Mouse (Mus musculus): Measurements from ENCODE around the gene Uck1.

The Uck1 gene

DNA sequence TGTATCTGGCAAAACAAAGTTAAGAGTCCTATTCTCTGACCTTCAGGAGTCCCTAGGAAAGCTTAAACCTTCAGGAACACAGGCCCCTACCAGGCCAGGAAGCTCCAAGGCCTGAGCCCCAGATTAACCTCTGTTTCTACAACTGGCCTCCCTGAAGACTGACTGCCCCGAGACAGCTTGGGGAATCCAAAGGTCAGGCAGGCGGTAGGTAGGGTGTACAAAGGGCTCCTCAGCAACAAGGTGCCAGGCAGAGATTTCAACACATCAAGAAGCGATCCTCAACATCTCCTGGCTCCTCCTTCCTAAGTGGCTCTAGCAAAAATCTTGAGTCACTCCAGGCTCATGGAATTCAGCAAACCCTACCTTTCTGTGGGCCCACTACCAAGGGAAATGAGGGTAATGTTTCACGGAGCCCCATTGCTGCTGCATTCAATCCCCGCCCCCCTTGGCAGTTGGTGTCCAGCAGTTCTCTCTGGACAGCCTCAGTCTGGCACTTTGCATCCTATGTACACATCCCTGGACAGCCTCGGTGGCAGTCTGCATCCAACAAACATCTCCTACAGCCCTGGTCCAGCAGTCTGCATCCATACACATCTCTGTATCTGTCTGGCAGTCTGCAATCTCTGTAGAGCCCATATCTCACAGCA lies 949 bp downstream of the Uck1 start:
- no peak for DNase-seq

DNA sequence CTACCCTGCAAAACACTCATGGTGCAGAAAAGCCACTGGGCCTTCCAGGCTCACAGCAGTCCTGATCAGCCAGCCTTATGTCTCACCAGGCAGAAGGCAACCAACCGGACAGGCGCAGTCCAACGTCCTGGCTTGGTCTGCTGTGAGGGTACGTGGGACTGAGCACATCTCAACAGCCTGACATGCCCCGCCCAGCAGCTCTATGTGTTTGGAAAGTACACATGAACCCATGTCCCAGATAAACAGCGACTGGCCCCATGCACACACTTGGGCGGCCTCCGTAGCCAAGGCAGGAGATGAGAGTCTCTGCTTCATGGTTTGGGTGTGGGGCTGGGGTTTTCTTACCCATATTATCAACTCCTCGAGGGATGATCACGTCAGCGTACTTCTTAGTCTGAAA lies 3.7 kb downstream of the Uck1 start:
- peak; percentile 92 for DNase-seq

DNA sequence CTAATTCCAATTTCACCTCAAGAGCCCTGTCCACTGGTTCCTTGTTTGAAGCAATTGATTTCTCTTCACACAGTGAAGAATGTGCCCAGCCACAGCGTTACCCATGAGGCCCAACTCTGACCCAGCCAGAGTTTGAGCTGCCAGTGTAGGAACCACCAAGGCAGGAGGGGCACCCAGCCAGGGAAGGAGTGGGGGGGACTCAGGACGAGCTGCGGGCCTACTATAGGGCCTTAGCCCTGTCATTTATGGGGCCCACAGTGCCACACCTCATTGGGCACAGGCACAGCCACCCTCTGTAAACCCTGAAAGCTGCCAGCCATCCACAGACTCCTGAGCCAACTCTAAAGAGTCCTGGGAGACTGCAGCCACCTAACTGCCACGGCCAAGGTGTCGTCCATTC lies 5.4 kb downstream of the Uck1 start:
- no peak for DNase-seq

DNA sequence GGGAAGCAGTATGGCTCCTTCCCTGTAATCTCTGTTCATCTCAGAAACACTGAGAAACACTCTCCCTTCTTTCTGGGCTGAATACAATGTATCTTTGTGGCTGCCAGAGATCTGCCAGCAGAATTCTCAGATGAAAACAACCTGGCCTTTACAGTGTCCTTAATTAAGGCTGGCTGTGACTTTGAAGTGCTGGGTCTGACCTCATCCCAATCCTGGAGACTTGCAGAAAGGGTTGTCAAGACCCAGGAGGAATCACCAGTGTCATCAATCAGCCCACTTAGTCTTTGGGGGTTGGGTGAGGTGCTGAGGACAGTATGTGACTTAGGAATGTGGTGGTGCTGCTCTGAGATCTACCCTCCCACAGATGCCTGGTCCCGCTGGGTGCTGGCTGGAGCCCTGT lies 6.6 kb downstream of the Uck1 start:
- DNase-seq, result no peak

DNA sequence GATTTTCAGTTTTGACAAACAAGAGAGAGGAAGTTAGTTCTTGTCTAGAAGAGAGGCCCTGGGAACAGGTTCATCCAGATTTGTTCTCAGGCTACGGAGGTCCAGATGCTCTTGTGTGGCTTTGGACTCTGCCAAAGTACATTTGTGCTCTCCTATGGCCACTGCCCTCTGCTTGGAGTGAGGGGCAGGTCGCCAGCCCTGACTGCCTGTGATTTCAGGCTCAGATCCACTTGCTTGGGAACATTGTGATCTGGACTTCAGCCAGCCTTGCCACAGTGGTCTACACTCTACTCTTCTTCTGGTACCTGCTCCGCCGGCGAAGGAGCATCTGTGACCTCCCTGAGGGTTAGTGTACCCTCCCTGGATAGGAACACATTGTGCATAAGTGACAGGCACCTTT lies 7.3 kb downstream of the Uck1 start:
- DNase-seq, result peak; percentile 94

DNA sequence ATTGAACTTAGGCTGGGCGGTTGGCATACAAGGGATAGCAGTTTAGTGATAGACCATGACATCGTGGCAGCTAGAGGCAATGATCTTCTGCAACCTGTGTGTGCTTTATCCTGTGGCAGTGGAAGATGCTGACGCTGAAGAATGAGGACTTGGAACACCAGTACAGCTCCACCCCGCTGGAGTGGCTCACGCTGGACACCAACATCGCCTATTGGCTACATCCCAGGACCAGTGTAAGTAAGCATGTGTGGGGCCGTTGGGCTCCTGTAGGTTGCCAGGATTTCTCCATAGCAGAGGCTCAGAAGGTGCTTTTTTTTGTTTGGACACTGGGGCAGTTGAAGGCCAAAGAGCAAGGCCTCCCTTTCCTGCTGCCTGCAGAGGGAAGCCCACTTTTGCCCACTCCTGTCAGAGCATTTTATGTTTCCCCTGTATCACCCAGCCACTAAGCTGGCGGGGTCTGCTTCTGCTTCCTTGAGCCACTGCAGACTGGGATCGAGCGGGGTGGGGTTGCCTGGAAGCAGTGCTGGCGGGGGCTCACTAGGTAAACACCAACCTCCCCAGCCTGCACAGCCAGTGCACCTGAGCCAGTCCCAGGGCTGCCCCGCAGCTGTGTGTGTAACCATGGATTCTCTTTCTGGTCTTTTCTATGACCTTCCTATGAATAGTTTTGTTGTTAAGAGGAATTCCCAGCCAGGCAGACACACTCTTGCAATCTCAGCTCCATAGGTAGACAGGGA lies 8.0 kb downstream of the Uck1 start:
- DNase-seq, result peak; percentile 94

DNA sequence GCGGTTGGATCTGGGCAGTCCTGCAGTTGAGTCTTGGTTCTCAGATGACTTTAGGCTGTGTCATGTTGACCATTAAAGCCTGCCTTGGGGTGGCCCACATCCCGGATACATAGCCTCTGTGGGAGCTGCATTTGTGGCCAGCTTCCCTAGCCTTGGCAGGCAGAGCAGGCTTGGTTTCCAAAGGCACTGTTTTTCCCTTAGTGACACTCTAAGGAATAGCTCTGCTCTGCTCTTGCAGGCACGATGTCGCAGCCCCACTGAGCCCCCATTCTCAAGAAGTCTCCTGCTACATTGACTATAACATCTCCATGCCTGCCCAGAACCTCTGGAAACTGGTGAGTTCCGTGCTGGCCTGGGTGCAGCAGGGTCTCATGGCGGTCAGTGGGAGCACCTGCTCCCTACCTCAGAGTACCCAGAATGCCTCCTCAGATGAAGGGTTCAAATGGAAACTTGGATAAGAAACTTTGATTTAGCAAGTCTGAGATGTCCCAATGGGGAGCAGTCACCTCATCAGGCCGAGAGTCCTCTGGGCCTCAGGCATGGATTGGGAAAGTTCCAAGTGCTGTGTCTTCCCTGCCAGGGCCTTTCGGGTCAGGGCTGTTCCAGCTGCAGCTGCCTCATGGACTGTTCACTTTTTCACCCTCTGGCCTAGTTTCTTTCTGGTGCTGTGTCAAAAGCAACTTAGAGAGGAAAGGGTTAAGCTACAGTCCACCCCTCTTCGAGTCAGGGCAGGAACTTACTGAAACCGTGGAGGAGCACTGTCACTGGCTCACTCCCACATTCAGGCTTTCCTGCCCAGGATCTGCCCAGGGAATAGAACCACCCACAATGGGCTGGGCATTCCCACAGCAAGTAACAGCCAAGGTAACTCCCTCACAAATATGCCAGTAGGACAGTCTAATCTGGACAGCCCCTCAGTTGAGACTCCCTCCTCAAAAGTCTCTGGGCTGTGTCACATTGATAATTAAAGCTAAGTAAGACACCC lies 11.3 kb downstream of the Uck1 start:
- no peak for DNase-seq

DNA sequence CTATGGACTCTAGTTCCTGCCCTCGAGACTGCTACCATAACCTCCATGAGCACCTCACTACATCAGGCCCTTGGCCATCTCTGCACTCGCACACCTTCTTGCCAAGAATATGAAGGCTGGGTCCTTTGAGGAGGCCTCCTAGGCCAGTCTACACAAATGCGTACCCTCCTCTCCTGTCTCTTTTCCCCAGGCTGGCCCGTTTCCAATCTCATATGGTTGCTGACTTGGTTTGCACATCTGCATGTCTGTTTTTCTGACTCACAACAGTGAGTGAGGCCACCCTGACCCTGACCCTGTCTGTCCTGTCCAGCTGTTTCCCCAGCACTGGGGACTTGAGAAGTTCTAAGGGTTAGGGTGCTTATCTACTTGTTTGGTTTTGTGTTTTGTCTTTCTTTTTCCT lies 13.2 kb downstream of the Uck1 start:
- no peak for DNase-seq

DNA sequence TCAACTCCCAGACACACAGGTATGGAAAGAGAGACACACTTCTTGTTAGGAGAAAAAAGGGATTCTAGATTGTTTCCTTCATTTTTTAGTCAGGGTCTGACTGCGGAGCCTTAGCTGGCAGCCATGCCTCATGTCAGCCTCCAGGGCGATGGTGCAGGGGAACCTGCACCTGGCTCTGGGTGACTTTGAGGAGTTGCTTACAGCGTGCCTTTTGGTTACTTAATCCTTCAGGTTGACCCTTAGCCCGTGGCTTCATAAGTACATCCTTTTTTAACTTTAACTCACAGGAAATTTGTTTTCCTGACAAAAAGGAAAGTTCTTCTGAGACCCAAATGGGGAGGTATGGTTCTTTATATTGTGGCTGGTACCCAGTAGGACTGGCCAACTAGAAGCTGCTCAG lies 17.0 kb downstream of the Uck1 start:
- DNase-seq, result no peak

DNA sequence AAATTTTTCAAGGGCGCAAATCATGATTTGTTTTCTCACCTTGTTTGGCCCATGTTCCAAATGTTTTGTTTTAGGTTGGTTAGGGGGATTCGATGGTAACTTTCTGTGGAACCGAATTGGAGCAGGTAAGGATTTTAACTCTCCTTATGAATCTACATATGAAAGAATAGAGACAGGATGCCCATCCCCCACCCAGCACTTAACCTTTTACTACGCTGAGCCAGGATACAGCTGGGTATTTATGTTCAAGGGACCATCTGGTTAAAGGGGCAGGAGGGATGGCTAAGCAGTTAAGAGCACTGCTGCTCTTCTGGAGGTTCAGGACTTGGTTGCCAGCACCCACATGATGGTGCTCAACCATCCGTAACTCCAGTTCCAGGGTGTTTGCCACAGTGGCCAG lies 19.4 kb downstream of the Uck1 start:
- DNase-seq, result no peak

DNA sequence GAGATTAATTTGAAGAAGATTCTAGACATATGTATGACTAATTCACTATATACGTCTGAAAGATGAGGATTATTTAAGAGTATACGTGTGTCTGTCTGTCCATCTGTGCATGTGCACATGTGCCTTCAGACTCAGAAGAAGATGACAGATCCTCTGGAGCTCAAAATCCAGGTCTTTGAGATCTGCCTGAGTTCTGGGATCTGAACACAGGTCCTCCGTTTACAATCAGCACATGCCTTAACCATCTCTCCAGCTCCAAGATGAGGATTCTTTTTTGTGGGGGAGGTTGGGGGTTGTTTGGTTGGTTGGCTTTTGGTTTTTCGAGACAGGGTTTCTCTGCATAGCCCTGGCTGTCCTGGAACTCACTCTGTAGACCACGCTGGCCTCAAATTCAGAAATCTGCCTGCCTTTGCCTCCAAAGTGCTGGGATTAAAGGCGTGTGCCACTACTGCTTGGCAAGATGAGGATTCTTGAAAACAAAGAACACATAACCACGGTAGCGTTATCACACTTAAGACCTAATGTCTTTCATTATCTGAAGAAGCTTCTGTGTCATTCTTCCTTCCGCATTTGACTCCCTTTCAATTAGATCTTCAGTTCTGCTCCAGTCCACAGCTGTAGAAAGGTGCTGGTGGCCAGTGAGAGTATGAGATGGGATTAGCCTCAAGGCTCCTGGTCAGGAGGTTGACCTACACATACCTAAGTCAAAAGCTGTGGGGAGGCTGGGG lies 21.1 kb downstream of the Uck1 start:
- DNase-seq, result no peak

DNA sequence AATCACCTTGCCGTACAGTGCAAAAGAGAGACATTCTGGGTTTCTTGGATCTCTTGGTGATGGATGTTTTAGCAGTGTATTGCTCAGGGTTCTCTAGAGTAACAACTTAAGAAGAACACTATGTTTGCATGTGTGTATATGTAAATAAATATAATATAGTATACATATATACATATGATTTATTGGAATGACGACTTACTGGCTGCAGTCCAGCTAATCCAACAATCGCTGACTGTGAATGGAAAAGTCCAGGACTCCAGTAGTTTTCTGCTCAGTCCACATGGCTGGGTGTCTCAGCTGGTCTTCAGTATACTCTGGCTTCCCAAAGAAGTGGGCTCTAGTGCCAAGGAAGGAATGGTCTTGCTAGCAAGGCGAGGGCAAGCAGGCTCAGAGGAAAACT lies 22.4 kb downstream of the Uck1 start:
- DNase-seq, result no peak

DNA sequence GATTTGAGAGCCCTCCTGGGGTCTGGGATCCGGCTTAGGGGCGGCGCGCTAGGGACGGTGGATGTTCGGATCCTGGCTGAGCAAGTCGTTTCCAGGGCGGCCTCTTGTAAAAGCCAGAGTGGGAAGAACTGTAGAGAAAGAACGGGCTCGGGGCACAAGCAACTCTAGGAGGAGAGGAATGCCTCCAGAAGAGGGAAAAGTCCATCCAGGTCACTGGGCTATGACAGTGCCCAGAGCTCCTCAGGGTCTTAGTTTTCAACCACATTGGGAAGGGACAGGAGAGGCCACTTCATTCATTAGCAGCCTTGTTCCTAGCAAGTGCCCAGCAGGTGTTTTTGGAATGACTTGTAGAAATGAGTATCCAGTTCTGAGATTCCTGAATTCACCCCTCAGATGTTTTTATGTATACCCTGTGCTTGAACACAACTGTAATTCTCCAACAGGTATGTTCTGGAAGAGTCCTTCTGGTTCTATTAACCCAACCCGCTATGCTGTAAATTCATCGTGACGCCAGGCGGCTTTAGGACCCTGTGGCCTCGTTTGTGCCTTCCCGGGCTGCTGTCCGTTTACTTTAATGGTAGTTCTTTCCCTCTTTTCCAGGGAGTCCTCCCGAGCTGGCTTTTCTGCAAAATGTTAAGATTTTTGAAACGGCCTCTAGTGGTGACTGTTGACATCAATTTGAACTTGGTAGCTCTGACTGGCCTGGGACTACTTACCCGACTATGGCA lies 23.0 kb downstream of the Uck1 start:
- DNase-seq, result peak; percentile 95

DNA sequence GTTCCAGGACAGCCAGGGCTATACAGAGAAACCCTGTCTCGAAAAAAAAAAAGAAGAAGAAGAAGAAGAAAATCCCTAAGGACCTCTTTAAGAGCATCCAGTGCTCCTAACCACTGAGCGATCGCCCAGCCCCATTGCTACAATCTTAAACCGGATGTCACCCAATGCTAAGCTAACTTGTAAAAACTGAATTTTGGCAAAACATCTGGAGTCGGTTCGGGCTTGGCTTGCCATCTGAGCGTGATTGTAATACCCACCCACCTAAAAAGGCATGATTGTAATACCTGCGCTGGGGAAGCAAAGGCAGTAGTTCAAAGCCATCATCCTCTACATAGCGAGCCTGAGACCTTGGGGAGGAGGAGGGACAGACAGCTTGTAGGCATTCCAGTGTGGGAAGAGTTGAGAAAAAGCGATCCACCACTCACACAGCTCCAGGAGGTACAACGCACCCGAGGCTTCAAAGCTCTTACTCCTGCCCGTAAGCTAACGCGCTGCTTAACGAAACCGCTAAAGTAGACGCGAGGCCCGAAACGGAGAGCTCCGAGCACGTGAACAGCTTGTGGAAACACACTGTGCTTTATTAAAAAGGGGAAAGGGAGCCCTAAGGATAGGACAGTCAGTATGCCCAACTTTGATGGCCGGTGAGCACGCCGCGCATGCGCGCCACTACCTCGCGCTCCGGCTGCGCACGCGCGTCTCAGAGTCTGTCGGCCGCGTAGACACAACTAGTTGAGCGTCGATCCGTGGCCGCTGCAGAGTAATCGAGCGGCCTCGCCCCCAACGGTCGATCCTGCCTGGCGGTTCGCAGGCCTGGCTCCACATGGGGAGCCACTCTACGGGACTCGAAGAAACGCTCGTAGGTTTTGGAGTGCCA lies 23.8 kb downstream of the Uck1 start, which contains the start of gene Pomt1:
Gene Pomt1 (plus strand): TSS at position 705 of the 874 bp plus-strand sequence.
- peak; percentile 99 for DNase-seq

DNA sequence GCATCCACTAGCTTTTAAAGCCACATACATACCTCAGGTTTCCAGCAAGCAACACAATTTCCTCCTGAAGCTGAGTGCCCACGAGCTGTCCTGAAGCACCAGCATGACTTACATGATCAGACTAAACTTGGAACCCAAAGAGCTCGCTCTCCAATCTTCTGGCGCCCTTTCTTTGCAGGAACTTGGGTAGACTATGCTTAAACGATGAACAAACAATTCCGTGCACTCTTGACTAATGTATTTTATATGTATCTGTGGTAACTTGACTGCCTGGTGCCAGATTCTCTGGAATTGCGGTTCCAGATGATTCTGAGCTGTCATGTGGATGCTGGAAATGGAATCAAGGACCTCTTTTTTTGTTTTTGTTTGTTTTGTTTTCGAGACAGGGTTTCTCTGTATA lies 24.5 kb downstream of the Uck1 start:
- no peak for DNase-seq

DNA sequence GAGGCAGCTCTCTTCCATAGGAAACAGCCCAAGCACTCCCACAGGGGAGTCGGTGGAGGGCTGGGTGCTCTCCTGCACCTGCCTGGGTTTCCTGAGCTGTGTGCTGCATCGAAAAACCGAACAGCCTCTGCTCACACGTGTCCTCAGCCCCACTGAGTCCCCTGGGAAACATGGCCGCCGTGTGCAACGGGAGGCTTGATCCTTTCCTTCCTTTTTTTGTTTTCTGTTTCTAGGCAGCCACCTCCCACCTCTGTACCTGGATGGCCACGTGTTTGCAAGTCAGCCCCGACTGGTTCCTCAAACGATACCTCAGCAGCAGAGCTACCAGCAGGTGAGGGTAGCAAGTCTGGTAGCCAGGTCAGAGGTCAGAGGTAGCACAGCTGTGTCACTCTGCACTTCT lies 37.9 kb downstream of the Uck1 start:
- DNase-seq, result peak; percentile 90

DNA sequence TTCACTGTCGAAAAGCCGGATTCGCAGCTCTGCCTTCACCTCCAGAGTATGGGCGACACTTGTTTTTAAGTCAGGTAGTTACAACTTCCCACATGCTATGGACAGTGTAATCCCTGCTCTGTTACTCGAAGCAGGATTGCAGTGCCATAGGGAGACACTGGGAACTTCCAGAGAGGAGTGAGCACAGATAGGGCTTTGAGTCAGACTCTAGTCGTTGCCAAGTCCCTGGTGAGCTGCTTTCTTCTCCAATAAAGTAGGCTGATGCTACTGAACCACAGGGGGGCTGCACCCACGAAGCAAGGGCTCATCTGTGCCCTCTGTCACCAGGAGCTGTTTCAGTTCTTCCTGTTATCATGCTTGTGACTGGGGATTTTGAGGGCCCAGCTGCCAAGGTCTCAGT lies 38.4 kb downstream of the Uck1 start:
- DNase-seq, result no peak

DNA sequence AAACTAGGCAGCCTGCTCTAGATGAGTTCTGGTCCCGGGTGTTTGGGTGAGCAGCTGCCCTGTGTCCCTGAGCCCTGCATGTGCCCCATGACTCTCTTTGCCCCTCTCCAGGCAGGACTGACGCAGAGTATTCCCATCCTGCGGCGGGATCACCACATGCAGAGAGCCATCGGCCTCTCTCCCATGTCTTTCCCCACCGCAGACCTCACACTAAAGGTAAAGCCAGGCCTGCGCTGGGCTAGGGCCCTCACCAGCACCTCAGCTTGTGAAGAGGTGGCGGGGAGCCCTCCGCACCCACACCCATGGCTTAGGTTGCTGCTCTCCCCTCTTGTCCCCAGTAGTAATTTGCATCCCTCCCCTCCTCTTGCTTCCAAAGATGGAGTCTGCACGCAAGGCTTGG lies 39.0 kb downstream of the Uck1 start:
- peak; percentile 92 for DNase-seq

DNA sequence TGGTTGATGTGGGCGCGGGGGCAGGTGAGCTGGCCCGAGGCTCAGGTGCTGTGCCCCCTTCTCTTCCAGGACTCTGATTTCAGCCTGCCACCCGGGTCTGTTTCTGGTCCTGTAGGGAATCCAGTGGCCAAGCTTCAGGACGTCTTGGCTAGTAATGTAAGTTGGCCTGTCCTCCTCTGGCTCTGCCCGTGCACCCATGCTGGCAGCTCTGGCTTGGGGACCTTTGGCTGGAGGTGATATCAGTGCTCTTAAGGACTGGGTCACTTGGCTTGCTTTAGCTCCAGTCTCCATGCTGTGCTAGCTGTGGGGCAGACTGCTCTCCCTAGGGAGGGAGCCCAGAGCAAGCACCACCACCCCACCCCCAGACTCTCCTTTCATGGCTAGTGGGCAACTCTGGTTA lies 39.9 kb downstream of the Uck1 start:
- DNase-seq, result peak; percentile 94

DNA sequence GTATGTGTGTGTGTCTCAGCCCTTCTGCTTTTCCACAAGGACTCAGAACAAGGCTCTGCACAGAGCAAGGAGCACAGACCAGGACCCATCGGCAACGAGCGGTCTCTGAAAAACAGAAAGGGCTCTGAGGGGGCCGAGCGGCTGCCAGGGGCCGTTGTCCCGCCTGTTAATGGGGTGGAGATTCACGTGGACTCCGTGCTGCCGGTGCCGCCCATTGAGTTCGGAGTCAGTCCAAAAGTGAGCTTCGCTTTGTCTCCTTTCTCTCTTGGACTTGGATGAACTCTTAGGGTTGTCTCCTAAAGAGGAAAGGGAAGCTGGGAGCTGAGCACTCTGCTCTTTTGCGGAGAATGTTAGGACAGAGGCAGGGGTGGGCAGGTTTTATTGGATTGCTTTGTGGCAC lies 40.5 kb downstream of the Uck1 start:
- no peak for DNase-seq
